Mouse (Mus musculus) forebrain, embryonic 15.5 days (tissue): ENCODE measurements around the gene Plekhb2. TPM values are rescaled to one million over a fixed set of nuclear protein-coding genes. Genes with fewer than 3 reads are reported as not detected.
A peak's percentile ranks its signal among the peaks of the same experiment; 100 is the strongest.

Experiments used
- ATAC-seq: fragments of 200-750 bp; cut with Nextera tagmentation; replicated peaks from 2 replicates; pipeline ENCODE4 v1.8.0; 2017; ENCODE audit warnings: mild to moderate bottlenecking, moderate TSS enrichment, moderate library complexity
- H3K27ac ChIP-seq: fragments of 300-500 bp; sonication (generic); replicated peaks from 2 replicates; pipeline ENCODE4 v1.5.1; 2015; ENCODE audit warnings: mild to moderate bottlenecking, inconsistent platforms
- H3K27me3 ChIP-seq: fragments of 300-500 bp; sonication (generic); 2 replicates; pipeline ENCODE4 v1.6.1; 2015; ENCODE audit warnings: inconsistent platforms
- H3K36me3 ChIP-seq: fragments of 300-500 bp; sonication (generic); 2 replicates; pipeline ENCODE4 v1.6.1; 2015; ENCODE audit warnings: mild to moderate bottlenecking, inconsistent platforms
- H3K4me1 ChIP-seq: fragments of 300-500 bp; sonication (generic); 2 replicates; pipeline ENCODE4 v1.6.1; 2015; ENCODE audit warnings: inconsistent platforms
- H3K4me2 ChIP-seq: fragments of 300-500 bp; sonication (generic); replicated peaks from 2 replicates; pipeline ENCODE4 v1.6.1; 2015; ENCODE audit warnings: mild to moderate bottlenecking, inconsistent platforms
- H3K4me3 ChIP-seq: fragments of 300-500 bp; sonication (generic); 2 replicates; pipeline ENCODE4 v1.5.1; 2015; ENCODE audit warnings: mild to moderate bottlenecking, inconsistent platforms
- H3K9ac ChIP-seq: fragments of 300-500 bp; sonication (generic); replicated peaks from 2 replicates; pipeline ENCODE4 v1.6.1; 2015; ENCODE audit warnings: mild to moderate bottlenecking, inconsistent platforms
- H3K9me3 ChIP-seq: fragments of 300-500 bp; sonication (generic); 2 replicates; pipeline ENCODE4 v1.6.1; 2016; ENCODE audit warnings: inconsistent platforms
- WGBS: fragments of 180-500 bp; shearing (Covaris S2); methylation state at CpG from one replicate; pipeline ENCODE4 v1.1.7; 2015; ENCODE audit warnings: mixed read lengths; 5-methylcytosine and 5-hydroxymethylcytosine counted together
- polyA plus RNA-seq: library from polyadenylated mRNA; unstranded; fragments of >200 nt; fragmentation: Nextera tagmentation; extraction: Ambion mirVana; gene quantifications from 2 replicates; pipeline ENCODE4 v1.2.1, GENCODE M21; 2015

Plekhb2 gene
- polyA plus RNA-seq, 1 experiment from 2014 or later, result 71.8 TPM

DNA sequence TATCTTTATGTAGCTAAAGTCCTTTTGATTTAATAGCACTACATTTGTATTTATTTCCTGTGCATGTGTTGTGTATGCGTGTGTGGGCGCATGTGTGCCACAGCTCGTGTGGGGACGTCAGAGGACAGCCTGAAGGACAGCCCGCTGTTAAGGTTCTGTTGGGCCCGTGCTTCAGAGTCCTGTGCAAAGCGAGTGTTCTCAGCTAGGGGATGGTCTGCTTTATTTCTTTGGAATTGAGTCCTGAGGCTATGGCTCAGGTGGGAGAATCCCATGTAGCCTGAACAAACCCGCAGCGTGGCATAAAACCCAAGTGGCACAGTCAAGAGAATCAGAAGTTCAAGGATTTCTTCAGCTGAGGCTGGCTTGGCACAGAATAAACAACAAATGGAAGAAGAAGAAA lies 21.4 kb downstream of the Plekhb2 start:
- H3K9me3 ChIP-seq, result no peaks in the 10 kb centered on the region
- no peak overlapping the region for H3K9ac ChIP-seq
- no peaks in the 10 kb centered on the region for H3K4me1 ChIP-seq
- WGBS, result 98% methylated on average over 9 of the region's 9 CpGs
- H3K4me2 ChIP-seq, result no peak overlapping the region
- no peak overlapping the region for H3K4me3 ChIP-seq
- H3K27ac ChIP-seq, result no peak overlapping the region
- peaks cover 51% of the 10 kb centered on the region for H3K36me3 ChIP-seq
- no peak for ATAC-seq
- no peaks in the 10 kb centered on the region for H3K27me3 ChIP-seq

DNA sequence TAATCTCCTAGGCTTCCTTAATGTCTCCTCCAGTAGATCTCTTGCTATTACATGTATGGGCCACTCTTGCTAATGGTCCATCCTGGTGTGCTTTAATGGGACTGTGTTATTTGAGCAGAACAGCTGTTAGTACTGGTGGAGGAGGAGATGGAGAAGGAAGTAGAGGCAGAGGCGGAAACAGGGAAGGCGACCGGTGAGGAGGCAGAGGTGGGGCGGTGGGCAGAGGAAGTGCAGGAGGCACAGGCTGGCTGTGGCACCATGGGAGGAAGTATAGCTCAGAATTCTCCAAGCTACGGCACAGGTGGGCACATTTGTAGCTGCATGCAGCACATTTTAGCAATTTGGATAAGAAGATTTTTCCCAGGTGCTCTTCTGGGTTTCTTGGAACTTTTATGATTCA lies 23.8 kb downstream of the Plekhb2 start:
- Histone ChIP-seq H3K4me1 (no peaks in the 10 kb centered on the region), H3K4me3 (no peak overlapping the region), H3K9ac (no peak overlapping the region), H3K4me2 (no peak overlapping the region), H3K27me3 (no peaks in the 10 kb centered on the region), H3K27ac (no peak overlapping the region), H3K9me3 (no peaks in the 10 kb centered on the region), H3K36me3 (peaks cover 58% of the 10 kb centered on the region)
- 97% methylated on average over 5 of the region's 5 CpGs for WGBS
- ATAC-seq, result no peak

DNA sequence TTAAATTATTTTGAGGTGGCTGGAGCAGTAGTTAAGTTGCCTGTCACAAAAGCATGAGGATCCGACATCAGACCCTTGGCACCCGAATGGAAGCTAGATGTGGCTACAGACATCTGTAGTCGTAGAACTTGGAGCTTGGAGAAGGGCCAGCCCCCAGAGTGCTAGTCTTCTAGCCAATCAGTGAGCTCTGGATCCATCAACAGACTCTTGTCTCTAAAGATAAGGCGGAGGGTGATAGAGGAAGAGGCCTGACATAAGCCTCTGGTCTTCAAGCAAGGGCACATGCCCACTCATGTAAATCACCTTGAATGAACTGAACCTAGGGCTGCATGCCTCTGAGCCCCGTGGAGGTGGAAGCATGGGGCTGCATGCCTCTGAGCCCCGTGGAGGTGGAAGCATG lies 29.8 kb downstream of the Plekhb2 start:
- 86% methylated on average over 6 of the region's 6 CpGs for WGBS
- peaks cover 26% of the 10 kb centered on the region; the same call in 1 of the 2 replicates for H3K36me3 ChIP-seq

DNA sequence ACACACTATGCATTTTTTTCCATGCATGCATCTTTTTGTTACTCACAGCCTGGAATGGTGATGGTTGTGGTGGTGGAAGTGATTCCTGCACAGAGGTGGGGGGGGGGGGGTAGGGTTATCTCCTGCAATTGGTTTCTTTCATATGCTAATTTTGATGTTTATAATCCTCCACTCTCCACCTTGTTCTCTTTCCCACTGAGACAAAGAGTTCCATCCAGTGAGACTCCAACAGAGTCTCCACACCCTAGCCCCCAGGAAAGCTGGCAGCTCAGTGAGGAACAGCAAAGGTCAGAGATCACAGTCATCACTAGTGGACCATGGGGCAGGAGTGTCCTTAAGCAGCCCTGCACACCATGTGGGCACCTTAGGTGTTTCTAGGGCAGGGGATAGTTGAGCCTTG lies 34.0 kb downstream of the Plekhb2 start:
- H3K9me3 ChIP-seq, result no peaks in the 10 kb centered on the region
- H3K4me1 ChIP-seq, result no peaks in the 10 kb centered on the region
- H3K9ac ChIP-seq, result no peak overlapping the region

More for the DNA sequence above, 29.8 kb downstream of the Plekhb2 start:
- ATAC-seq, result no peak
- Histone ChIP-seq H3K4me2 (no peak overlapping the region), H3K27me3 (no peaks in the 10 kb centered on the region), H3K4me1 (no peaks in the 10 kb centered on the region), H3K4me3 (no peak overlapping the region), H3K9me3 (no peaks in the 10 kb centered on the region), H3K9ac (no peak overlapping the region), H3K27ac (no peak overlapping the region)

DNA sequence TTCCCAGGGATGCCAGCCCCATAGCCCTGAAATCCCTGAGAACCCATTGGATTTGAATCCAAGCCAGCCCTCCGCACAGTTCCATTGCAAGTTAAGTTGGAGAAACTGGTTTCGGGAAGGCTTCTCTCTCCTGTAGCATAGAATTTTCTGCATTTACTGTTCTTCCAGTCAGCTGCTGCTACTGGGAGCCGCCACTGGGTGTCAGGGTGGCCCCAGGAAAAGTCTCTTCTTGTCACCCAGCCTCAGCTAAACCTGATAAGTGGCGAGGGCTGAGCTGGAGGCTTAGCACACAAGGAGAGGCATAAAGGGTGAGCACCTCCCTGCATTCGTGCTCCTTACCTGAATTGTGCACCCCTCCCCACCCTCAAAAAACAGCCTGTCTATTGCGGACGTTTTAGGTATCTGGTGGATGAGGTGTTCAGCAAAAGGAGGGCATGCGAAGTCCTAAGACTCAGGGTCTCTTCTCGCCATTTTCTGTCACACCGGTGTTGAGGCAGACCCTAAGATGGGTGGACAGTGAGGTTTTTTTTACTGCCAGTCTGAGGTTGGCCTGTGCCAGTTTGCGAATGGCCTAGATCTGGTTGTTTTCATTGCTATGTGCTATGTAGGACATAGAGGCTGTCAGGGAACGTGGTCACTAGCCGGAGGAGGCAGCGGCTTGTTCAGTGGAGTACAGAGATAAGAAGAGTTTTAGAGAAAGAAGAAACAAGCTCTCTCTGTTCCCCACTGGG lies 41.9 kb downstream of the Plekhb2 start:
- Histone ChIP-seq H3K27me3 (no peaks in the 10 kb centered on the region), H3K4me3 (no peak overlapping the region), H3K27ac (no peak overlapping the region), H3K4me2 (no peak overlapping the region), H3K4me1 (no peaks in the 10 kb centered on the region), H3K9ac (no peak overlapping the region), H3K36me3 (no peaks in the 10 kb centered on the region), H3K9me3 (no peaks in the 10 kb centered on the region)
- 58% methylated on average over 14 of the region's 14 CpGs for WGBS
- ATAC-seq, result peak; percentile 93

More for the DNA sequence above, 34.0 kb downstream of the Plekhb2 start:
- no peak for ATAC-seq
- peaks cover 8% of the 10 kb centered on the region; the same call in 1 of the 2 replicates for H3K36me3 ChIP-seq
- no peak overlapping the region for H3K4me2 ChIP-seq
- no peaks in the 10 kb centered on the region for H3K27me3 ChIP-seq
- H3K4me3 ChIP-seq, result no peak overlapping the region
- no peak overlapping the region for H3K27ac ChIP-seq

DNA sequence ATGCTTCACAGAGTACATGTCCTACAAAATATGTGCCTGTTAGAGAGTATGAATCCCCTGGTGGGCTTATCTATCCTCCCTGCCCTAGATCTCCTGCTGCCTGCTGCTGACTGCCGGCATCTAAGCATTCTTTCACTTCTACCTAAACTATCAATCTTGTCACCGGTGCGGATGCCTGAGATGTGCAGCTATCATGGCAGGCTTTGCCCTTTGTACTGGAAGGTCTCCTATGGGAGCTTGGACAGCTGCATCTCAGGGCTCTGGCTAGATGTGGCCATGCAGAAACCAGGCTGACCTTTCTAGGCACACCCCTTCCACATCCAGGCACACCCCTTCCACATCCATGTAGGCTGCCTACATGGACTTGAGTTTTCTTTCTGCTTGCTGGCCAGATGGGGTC lies 42.7 kb downstream of the Plekhb2 start:
- Histone ChIP-seq H3K4me3 (no peak overlapping the region), H3K27me3 (no peaks in the 10 kb centered on the region), H3K9me3 (no peaks in the 10 kb centered on the region), H3K27ac (no peak overlapping the region), H3K4me2 (no peak overlapping the region), H3K36me3 (no peaks in the 10 kb centered on the region), H3K9ac (no peak overlapping the region), H3K4me1 (no peaks in the 10 kb centered on the region)
- WGBS, result 89% methylated on average over 3 of the region's 3 CpGs
- ATAC-seq, result no peak

DNA sequence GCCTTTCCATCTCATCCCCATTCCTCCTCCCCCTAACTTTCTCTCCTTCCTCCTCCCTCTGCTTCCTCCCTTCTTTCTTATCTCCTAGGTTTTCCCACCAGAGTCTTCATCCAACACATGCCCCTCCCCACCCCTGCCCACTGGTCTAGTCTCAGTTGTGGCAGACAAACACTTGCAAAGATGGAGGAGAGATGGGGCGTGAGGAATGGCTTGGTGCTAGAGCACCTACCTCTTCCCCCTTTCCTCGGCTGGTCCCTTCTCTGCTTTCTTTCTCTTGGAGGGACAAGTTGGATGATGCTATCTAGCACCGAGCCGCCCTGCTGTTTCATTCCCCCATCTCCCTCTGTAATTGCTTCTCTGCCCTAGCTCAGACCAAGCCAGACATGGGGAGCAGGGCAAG lies 43.6 kb downstream of the Plekhb2 start:
- no peaks in the 10 kb centered on the region for H3K4me1 ChIP-seq
- H3K4me2 ChIP-seq, result no peak overlapping the region
- H3K9me3 ChIP-seq, result no peaks in the 10 kb centered on the region
- no peak overlapping the region for H3K4me3 ChIP-seq
- no peak overlapping the region for H3K27ac ChIP-seq
- no peak for ATAC-seq
- H3K9ac ChIP-seq, result no peak overlapping the region
- no peaks in the 10 kb centered on the region for H3K36me3 ChIP-seq
- whole genome bisulfite sequencing, result 84% methylated on average over 4 of the region's 4 CpGs
- H3K27me3 ChIP-seq, result no peaks in the 10 kb centered on the region

DNA sequence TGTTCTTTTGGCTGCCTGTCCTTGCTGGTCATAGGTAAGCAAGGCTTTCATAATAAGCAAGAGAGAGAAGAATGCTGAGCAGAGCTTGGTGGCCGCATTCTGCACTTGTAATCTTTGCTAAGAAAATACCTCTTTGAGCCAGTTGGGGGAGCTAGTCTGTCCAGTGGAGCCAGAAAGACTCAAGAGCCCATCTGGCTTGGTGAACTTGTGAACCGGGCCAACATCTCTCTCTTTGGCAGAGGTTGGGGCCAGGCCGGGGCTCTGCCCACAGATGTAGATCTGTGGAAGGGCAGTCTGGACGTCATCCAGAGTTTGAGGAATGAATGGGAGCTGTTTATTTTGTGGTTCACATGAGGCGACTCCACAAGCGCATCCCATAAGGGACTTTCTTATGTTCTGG lies 44.1 kb downstream of the Plekhb2 start:
- 80% methylated on average over 6 of the region's 6 CpGs for WGBS
- Histone ChIP-seq H3K4me3 (no peak overlapping the region), H3K9me3 (no peaks in the 10 kb centered on the region), H3K27ac (no peak overlapping the region), H3K27me3 (no peaks in the 10 kb centered on the region), H3K36me3 (no peaks in the 10 kb centered on the region), H3K4me1 (no peaks in the 10 kb centered on the region), H3K9ac (no peak overlapping the region), H3K4me2 (no peak overlapping the region)
- no peak for ATAC-seq

DNA sequence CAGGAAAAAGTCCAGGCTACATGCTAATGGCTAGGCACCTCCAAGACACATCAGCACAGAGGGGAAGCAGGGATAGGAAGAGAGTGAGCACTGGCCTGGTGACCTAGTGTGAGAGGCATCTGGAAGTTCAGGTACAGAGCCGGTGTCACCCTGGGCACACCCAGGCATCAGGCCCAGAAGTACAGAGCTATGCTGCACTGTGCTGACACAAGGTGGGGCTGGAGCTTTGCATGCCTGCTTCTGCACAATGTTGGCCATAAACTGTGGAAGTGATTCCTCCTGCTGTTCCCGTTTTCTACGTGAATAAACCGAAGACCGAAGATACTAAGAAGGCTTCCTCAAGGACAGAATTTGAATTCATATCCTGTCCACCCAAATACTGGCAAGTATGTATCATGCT lies 46.3 kb downstream of the Plekhb2 start:
- Histone ChIP-seq H3K4me2 (no peak overlapping the region), H3K4me3 (no peak overlapping the region), H3K9ac (no peak overlapping the region), H3K36me3 (no peaks in the 10 kb centered on the region), H3K9me3 (no peaks in the 10 kb centered on the region), H3K4me1 (no peaks in the 10 kb centered on the region), H3K27me3 (no peaks in the 10 kb centered on the region), H3K27ac (no peak overlapping the region)
- no peak; the same call in 1 of the 2 replicates for ATAC-seq
- 92% methylated on average over 5 of the region's 5 CpGs for WGBS

DNA sequence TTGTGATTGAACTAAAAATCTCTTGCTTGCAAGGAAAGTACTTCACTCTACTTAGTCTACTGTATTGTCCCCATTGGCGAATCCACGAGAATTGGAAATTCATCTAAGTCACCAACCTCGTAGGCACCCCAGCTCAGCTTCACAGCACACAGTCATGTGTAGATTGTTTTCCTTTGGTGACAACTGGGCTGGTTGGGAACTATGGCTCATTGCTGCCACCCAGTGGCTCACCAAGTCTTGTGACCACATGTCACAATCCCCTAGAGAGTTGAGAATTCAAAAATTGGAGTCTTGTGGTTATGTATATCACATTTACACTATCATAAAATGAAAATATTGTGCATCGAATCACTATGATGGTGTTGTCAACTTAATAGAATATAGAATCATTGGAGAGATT lies 47.1 kb downstream of the Plekhb2 start:
- H3K4me2 ChIP-seq, result no peak overlapping the region
- H3K27ac ChIP-seq, result no peak overlapping the region
- H3K27me3 ChIP-seq, result no peaks in the 10 kb centered on the region
- H3K36me3 ChIP-seq, result no peaks in the 10 kb centered on the region
- H3K9me3 ChIP-seq, result no peaks in the 10 kb centered on the region
- H3K9ac ChIP-seq, result no peak overlapping the region
- WGBS, result 58% methylated on average over 4 of the region's 4 CpGs
- H3K4me1 ChIP-seq, result no peaks in the 10 kb centered on the region
- no peak overlapping the region for H3K4me3 ChIP-seq
- ATAC-seq, result peak; percentile 36

DNA sequence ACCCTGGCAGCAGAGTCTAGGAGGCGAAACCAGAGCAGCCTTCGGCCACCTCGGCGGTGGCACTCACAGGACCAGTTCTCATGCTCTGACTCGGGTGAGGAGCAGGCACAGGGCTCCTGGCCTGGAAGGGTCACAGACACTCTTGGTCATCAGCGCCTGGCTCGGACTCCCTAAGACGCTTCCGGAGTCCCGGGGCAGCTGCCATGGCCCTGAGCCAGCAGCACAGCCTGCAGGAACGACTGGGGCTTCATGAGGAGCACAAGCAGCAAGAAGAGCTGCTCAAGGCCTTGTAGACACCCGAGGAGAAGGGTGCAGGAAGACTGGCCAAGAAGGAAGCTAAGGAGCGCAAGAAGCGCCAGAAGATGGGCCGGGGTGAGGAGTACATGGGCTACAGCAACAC lies 78.9 kb downstream of the Plekhb2 start:
- Histone ChIP-seq H3K4me1 (no peaks in the 10 kb centered on the region), H3K4me2 (no peak overlapping the region), H3K36me3 (no peaks in the 10 kb centered on the region), H3K9ac (no peak overlapping the region), H3K9me3 (peaks cover 5% of the 10 kb centered on the region; the same call in 1 of the 2 replicates), H3K4me3 (no peak overlapping the region), H3K27ac (no peak overlapping the region), H3K27me3 (no peaks in the 10 kb centered on the region)
- WGBS, result 89% methylated on average over 15 of the region's 15 CpGs
- no peak for ATAC-seq
